Mouse (Mus musculus): ENCODE measurements at regions not wholly inside any gene's neighbourhood (a gene's known extent, or its start where the extent isn't known, plus 50 kb on each side); places are given as distances from the start of the nearest gene placed in this dataset.

DNA sequence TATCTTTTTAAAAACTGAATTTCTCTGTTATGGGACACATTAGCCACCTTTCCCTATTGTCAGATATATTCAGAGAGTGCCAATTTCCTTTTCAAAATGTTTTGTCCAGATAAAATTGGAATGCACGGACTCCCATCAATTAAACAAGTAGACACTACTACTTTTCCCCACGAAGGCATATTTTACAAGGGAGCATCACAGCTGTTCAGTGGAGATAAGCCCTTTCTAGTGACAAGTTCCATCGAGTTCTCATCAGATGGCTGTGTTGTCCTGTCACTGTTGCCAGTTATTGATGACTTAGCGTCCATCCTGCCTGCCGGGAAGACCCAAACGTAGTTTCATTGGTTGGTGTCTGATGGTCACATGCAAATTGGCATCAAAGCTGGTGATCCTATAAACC, 461.2 kb upstream of the Got2 start:
- no peaks in the 10 kb centered on the region for H3K27me3 ChIP-seq (replicated peaks)
- H3K4me1 ChIP-seq (ENCODE audit: control insufficient read depth in 1 of 2, insufficient read depth in 2 of 2), result no peaks in the 10 kb centered on the region
- dilution Hi-C loops (cut with MboI; ENCODE audit: extremely low pct_ligation_motif_present, extremely low pct_unique_long_range_greater_than_20kb, low sequenced_read_pairs) (no loop called here), in situ Hi-C loops (cut with MboI; ENCODE audit: low pct_ligation_motif_present, low pct_unique_long_range_greater_than_20kb, low sequenced_read_pairs) (no loop called here)
- no peak overlapping the region for H3K4me2 ChIP-seq (ENCODE audit: insufficient read depth, low read depth, poor library complexity, severe bottlenecking)
- H3K4me3 ChIP-seq (replicated peaks in 1 of 3; ENCODE audit: low read depth in 2 of 3, low read length in 2 of 3, poor library complexity in 1 of 3), result no peak overlapping the region
- no peak overlapping the region for H3K27ac ChIP-seq (ENCODE audit: insufficient read depth, low read depth)
- peaks cover 11% of the 10 kb centered on the region for H3K9me3 ChIP-seq (replicated peaks; ENCODE audit: low read length)
- no peak for TF ChIP-seq NRF1 (IDR thresholded peaks at IDR 0.05; ENCODE audit: low read depth, low read length)
- TF ChIP-seq POLR2A (IDR thresholded peaks at IDR 0.05; ENCODE audit: low read depth, low read length), result no peak
- TF ChIP-seq EP300 (IDR thresholded peaks at IDR 0.05; ENCODE audit: low read length), result no peak
- TF ChIP-seq ZC3H11A (IDR thresholded peaks at IDR 0.05; ENCODE audit: low read depth, low read length), result no peak
- no peak for TF ChIP-seq GABPA (IDR thresholded peaks at IDR 0.05; ENCODE audit: insufficient replicate concordance, low read depth, low read length)
- TF ChIP-seq CHD2 (IDR thresholded peaks at IDR 0.05; ENCODE audit: low read length), result no peak
- TF ChIP-seq RAD21 (IDR thresholded peaks at IDR 0.05; ENCODE audit: low read depth, low read length), result no peak
- no peak for TF ChIP-seq PAX5 (IDR thresholded peaks at IDR 0.05; ENCODE audit: low read length)
- no peak for TF ChIP-seq JUND (conservative IDR thresholded peaks at IDR 0.05; ENCODE audit: low read depth, low read length)
- no peak for TF ChIP-seq USF1 (IDR thresholded peaks at IDR 0.05; ENCODE audit: low read depth, low read length)
- TF ChIP-seq MAZ (IDR thresholded peaks at IDR 0.05; ENCODE audit: low read depth, low read length), result no peak
- TF ChIP-seq MEF2A (IDR thresholded peaks at IDR 0.05; ENCODE audit: borderline replicate concordance, low read depth, low read length), result no peak
- TF ChIP-seq CTCF (conservative IDR thresholded peaks at IDR 0.05 in 1 of 2, IDR thresholded peaks at IDR 0.05 in 1 of 2; ENCODE audit: low read depth in 2 of 2, low read length in 2 of 2), result no peak
- TF ChIP-seq TBP (conservative IDR thresholded peaks at IDR 0.05; ENCODE audit: low read depth, low read length), result no peak
- no peak for TF ChIP-seq IRF4 (IDR thresholded peaks at IDR 0.05; ENCODE audit: low read depth, low read length)
- DNase-seq (ENCODE audit: extremely low read depth), result no peak
- H3K9ac ChIP-seq (ENCODE audit: insufficient read depth, low read depth), result no peak overlapping the region
- H3K36me3 ChIP-seq (replicated peaks in 1 of 2; ENCODE audit: control insufficient read depth in 1 of 2, insufficient read depth in 1 of 2, low read length in 1 of 2), result no peaks in the 10 kb centered on the region
- no peaks in the 10 kb centered on the region for H3K79me2 ChIP-seq (replicated peaks; ENCODE audit: control insufficient read depth, extremely low read depth, insufficient read depth, poor library complexity, severe bottlenecking)

- Histone ChIP-seq H3K4me2 (ENCODE audit: insufficient read depth, low read depth, poor library complexity, severe bottlenecking) (no peak overlapping the region), H3K4me3 (replicated peaks in 1 of 3; ENCODE audit: low read depth in 2 of 3, low read length in 2 of 3, poor library complexity in 1 of 3) (no peak overlapping the region), H3K27me3 (replicated peaks) (no peaks in the 10 kb centered on the region), H3K4me1 (ENCODE audit: control insufficient read depth in 1 of 2, insufficient read depth in 2 of 2) (no peaks in the 10 kb centered on the region), H3K79me2 (replicated peaks; ENCODE audit: control insufficient read depth, extremely low read depth, insufficient read depth, poor library complexity, severe bottlenecking) (no peaks in the 10 kb centered on the region), H3K9ac (ENCODE audit: insufficient read depth, low read depth) (no peak overlapping the region), H3K27ac (ENCODE audit: insufficient read depth, low read depth) (no peak overlapping the region), H3K9me3 (replicated peaks; ENCODE audit: low read length) (peaks cover 8% of the 10 kb centered on the region), H3K36me3 (replicated peaks in 1 of 2; ENCODE audit: control insufficient read depth in 1 of 2, insufficient read depth in 1 of 2, low read length in 1 of 2) (no peaks in the 10 kb centered on the region)
- dilution Hi-C loops (cut with MboI; ENCODE audit: extremely low pct_ligation_motif_present, extremely low pct_unique_long_range_greater_than_20kb, low sequenced_read_pairs), result no loop called here
- DNase-seq (ENCODE audit: extremely low read depth), result no peak
- in situ Hi-C loops (cut with MboI; ENCODE audit: low pct_ligation_motif_present, low pct_unique_long_range_greater_than_20kb, low sequenced_read_pairs), result no loop called here
- TF ChIP-seq POLR2A (IDR thresholded peaks at IDR 0.05; ENCODE audit: low read depth, low read length) (no peak), KAT2A (IDR thresholded peaks at IDR 0.05; ENCODE audit: insufficient replicate concordance, low read length) (no peak), SMC3 (IDR thresholded peaks at IDR 0.05; ENCODE audit: low read depth, low read length) (no peak), IRF4 (IDR thresholded peaks at IDR 0.05; ENCODE audit: low read depth, low read length) (no peak), GABPA (IDR thresholded peaks at IDR 0.05; ENCODE audit: insufficient replicate concordance, low read depth, low read length) (no peak), NRF1 (IDR thresholded peaks at IDR 0.05; ENCODE audit: low read depth, low read length) (no peak), ZC3H11A (IDR thresholded peaks at IDR 0.05; ENCODE audit: low read depth, low read length) (no peak), JUN (IDR thresholded peaks at IDR 0.05; ENCODE audit: insufficient read depth, low read depth, low read length) (no peak), NELFE (IDR thresholded peaks at IDR 0.05; ENCODE audit: low read depth, low read length) (no peak), JUND (conservative IDR thresholded peaks at IDR 0.05; ENCODE audit: low read depth, low read length) (no peak), ZKSCAN1 (IDR thresholded peaks at IDR 0.05; ENCODE audit: borderline replicate concordance, low read depth, low read length) (no peak)
Measured at GRCm38 (mm10) chr8:96340702-96341101, 452.4 kb upstream of the Got2 start.

Data from CH12.LX (cell line).